Mouse (Mus musculus): ENCODE measurements around the gene Tnfrsf18.

The Tnfrsf18 gene

DNA sequence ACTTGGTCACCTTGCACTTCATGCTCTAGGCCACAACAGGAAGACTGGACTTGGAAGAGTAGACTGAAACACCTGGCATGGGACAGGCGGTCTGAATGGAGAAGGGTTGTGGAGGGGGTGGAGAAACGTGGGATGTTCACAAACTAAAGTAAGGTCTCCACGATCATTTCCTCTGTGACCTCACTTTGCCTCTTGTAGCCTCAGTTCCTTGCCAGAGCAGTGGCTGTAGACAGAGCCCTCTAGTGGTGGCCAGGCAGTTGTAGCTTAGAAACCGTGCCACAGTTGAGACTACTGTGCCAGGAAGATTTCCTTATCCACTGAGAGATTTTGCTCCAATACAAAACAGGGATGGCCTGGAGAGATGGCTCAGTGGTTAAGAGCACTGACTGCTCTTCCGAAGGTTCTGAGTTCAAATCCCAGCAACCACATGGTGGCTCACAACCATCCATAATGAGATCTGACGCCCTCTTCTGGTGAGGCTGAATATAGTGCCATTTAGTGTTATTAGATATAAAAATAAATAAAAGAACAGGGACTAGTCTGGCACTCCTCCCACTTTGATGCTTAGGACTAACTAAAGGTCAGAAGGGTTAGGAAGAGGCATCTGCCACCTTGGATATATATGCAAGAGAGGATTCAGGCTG is 7.6 kb downstream of the Tnfrsf18 start:
- DNase-seq = no peak

GRCm38 (mm10) chr4:156034301-156034700 is 8.3 kb downstream of the Tnfrsf18 start:
- DNase-seq = no peak

DNA sequence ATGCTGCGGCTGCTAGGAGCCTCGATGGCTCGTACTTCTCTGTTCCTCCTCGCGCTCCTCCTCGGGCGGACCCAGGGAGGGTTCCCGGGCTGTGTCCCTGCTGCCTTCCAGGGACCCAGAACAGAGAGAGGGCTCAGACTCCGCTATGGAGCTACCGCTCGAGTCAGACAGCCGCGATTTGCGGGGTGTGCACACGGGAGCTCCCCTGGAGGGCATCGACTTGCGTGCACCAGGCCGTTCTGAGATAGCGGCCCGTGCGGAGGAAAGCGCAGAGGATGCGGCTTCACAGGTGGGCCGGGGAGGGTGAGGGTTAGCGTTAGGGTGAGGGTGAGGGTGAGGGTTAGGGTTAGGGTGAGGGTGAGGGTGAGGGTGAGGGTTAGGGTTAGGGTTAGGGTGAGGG is 8.9 kb downstream of the Tnfrsf18 start:
- DNase-seq = no peak

- DNase-seq = no peak
Observed at GRCm38 (mm10) chr4:156044754-156045153, 18.8 kb downstream of the Tnfrsf18 start.

- no peak for DNase-seq
Observed at GRCm38 (mm10) chr4:156049779-156050178, 23.8 kb downstream of the Tnfrsf18 start.

DNA sequence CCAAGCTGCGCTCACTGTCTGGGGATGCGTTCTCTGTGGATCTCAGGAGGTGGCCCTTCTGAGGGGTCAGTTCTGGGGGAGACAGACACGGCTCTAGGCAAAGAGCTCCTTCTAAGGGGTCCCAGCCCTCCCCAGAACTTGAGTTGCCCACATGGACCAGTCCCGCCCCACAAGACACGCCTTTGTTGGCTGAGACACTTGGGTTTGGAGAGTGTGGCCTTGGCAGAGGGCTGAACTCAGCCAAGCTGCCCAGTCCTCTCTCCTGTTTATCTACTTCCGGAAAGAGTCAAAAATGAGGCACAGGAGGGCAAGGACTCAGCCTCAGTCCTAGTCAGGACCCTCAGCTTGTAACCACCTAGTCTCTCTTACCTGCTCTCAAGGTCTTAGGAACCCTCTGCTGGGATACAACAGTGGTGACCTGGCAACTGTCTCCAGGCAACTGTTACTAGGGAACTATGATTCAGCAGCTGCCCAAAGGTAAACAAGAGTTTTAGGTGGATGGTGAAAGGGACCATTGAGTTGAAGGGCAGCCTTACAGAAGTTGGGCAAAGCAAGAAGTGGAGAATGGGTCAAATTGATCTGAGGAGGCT is 24.5 kb downstream of the Tnfrsf18 start:
- DNase-seq = no peak

- no peak for DNase-seq
Observed at GRCm38 (mm10) chr4:156053113-156053512, 27.1 kb downstream of the Tnfrsf18 start.

DNA sequence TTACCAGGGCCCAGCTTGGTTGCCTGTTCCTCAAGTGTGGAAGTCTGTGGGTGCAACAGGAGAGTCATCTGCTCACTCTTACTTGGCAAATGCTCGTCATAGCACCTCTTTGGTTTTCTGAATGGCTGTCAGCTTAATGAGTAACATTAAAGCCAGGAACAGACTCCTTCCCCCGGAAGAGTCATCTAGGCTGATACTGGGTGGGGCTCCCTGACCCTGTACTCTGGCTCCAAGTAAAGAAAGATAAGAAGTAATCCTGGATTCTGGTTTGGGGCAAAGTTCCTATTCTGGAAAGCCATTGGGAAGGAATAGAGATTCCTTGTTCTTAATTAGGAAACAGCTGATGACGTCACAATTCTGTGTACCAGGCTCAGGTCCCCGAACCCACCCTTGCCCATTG is 28.2 kb downstream of the Tnfrsf18 start:
- no peak for DNase-seq

DNA sequence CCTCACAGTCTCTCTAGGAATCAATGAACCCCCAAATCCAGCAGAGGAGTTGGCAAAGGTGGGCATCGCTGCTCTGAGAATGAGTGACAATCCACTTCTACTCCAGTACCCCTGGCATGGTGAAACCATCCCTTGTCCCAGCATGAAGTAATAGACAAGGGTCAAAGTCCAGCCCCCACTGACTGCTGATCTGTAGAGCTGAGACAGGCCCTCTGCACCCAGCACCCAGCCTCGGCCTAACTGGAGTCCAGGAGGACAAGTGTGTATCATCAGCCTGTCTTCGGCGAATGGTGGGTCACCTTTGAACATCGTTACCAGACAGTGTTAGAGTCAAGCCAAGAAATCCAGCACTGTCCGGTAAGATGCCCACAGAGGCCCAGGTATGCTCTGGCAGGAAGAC is 28.6 kb downstream of the Tnfrsf18 start:
- DNase-seq = no peak

DNA sequence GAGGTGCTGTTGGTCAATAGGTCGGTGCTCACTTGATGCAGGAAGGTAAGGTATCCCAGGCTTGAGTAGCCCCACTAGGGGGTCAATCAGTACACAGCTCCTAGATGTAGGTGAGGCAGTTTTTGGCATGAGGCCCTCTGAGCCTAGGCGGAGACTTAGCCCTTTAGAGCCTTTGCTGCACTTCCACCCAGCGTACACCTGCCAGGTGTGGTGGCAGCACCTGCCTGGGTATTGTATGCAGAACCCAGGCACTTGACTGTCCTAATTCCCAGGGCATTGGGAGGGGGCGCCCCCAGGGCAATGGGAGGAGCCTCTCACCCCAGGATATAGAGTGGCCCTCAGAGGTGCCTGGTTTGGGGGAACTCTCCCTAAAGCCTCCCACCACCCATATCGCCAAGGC is 29.2 kb downstream of the Tnfrsf18 start:
- no peak for DNase-seq

- no peak for DNase-seq
Observed at GRCm38 (mm10) chr4:156057702-156058101, 31.7 kb downstream of the Tnfrsf18 start.

DNA sequence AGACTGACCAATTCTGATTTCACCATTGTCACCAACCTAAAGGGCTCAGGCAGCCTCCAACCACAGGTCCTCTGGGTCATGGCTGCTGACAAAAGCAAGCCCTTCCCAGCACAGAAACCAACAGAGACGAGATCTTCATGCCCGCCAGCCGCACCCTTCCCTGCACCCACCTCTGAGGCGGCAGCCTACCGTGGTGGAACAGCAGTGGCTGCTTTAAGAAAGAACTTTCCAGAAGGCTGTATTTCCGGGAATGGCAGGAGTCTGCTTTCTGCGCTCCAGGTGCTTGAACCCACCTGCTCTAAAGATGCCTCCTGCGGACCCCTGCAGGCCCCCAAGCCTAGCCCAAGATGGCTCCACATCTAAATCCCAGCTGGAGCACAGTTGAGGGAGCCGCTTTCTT is 32.9 kb downstream of the Tnfrsf18 start:
- DNase-seq = no peak

DNA sequence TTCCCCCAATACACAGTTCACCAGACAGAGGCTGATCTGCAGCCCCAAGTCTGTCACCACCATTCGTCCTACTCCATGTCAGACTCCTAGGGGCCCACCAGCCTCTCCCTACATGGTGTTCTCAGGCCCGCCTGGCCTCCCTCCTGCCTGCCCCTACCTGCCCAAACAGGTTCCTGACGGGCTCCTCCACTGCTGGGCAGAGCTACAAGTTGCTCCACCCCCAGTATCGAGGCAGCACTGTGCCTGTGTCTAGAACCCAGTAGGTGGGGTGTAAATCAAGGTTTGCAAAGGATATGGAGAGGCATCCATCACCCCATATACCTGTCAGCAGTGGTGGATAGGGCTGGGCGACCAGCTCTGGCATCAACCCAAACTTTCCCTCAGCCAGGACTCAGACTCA is 33.3 kb downstream of the Tnfrsf18 start, which contains the start of gene Ttll10:
Ttll10 (minus strand) TSS at position 154 of the 400 bp plus-strand sequence.
- DNase-seq = no peak

DNA sequence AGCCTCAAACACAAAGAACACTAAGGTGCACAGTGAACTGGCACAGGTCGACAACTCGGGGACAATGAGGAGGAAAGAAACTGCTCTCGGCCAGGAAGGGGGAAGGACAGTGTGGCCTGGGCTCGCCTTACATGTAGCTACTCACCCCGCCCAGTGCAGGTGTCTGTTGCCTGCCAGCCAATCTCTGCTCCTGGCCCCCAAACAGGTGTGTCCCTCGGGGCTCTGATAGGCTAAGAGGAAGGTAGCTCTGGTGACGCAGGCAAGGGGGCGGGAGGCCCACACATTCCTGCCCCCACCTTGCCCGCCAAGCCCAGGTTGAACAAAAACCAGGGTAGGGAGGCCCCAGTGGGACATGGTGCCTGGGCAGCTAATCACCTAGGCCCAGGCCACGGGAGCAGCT is 33.7 kb downstream of the Tnfrsf18 start:
- no peak for DNase-seq

- no peak for DNase-seq
Observed at GRCm38 (mm10) chr4:156063861-156064509, 38.0 kb downstream of the Tnfrsf18 start.

GRCm38 (mm10) chr4:156064510-156064897 is 38.5 kb downstream of the Tnfrsf18 start:
- DNase-seq = no peak

- DNase-seq = no peak
Observed at GRCm38 (mm10) chr4:156065156-156065894, 39.4 kb downstream of the Tnfrsf18 start.

DNA sequence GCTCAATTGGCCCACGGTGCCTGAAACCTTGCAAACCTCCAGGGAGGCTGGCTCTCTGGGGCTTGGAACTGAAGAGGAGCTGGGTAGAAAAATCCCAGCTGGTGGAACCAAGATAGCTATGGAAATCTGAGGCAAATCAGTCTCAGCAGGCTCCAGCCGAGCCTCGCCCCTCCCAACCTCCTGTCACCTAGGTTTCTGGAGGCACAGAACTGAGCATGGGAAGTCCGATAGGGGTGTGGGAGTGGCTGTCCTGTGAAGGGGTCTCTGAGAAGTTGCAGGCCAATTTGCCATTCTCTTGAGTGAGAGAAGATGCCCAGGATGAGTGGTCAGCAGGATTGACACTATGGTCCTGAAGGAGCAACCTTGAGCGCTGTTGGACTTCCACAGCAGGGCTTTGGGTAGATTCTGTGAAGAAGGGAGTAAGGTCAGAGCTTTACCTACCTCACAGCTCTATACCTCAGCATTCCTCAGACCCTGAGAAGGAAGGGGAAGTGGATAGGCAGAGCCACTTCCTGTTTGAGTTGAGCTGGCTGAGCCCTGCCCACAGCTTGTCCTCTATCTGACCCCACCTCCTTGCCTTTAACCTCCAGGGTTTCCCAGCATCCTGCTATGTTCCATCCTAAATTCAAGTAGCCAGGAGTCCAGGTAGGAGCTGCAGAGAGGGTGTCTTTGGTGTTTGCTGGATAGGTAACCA is 41.4 kb downstream of the Tnfrsf18 start:
- DNase-seq = no peak

DNA sequence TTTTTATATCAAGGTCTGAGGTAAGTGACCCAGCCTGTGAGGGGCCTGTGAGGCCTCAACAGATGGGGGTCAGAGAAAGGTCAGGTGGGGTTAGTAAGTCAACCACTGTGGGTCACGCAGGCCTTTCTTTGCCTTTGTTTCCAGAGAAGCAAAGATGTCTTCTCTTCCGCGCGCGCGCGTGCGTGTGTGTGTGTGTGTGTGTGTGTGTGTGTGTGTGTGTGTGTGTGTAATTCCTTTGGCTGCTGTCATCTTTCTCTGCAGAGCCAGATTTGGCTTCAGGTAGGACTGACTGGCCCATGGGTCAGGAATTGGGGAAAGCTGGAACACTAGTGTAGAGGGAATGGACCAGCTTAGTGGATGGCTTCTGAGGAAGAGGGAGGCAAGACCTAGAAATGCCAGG is 43.7 kb downstream of the Tnfrsf18 start:
- no peak for DNase-seq

GRCm38 (mm10) chr4:156070276-156070675 is 44.3 kb downstream of the Tnfrsf18 start:
- DNase-seq = no peak

DNA sequence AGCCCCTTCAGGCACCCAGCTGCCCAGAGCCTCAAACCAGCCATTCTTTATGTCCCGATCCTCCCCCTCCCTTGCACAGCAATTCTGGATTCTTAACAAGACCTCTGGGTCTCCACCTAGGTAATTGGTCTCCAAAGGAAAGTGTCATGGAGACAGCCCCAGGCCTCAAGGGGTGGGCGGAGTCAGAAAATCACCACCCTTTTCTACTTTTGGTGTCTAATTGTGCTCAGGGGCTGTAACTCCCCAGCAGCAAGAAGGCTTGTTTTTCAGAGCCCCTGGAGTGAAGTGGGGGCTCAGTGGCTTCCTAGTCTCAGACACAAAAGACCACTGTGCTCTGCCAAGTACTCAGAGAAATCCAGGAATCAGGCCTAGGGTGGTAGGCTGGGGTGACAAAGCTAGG is 44.8 kb downstream of the Tnfrsf18 start:
- no peak for DNase-seq

GRCm38 (mm10) chr4:156076911-156077382 is 51.0 kb downstream of the Tnfrsf18 start:
- no peak for DNase-seq

All from layer of hippocampus, adult 9-11 months (tissue).